Mouse (Mus musculus) megakaryocyte, adult 5-6 weeks (primary cell): ENCODE data around the gene Plcxd3. TPM values are rescaled to one million over a fixed set of nuclear protein-coding genes. Genes with fewer than 3 reads are reported as not detected.

Experiments
- ATAC-seq: 2 replicates; pipeline ENCODE4 v1.8.0; 2016; ENCODE audit warnings: mild to moderate bottlenecking, inconsistent platforms; ENCODE audit not compliant: poor library complexity, severe bottlenecking
- total RNA-seq, 2 experiments: library from RNA; stranded (forward) in 1 of 2; stranded (reverse) in 1 of 2; fragments of 153-499, 151-499 nt in 1 of 2; fragments of 221-1000, 200-1000 nt in 1 of 2; gene quantifications; 2 replicates each; pipeline versions ENCODE4 v1.2.3 to v1.2.4; 2015 to 2017

Gene Plcxd3
- total RNA-seq (2015) (not detected in 2 replicates), total RNA-seq (2017) (not detected in 2 replicates)

DNA sequence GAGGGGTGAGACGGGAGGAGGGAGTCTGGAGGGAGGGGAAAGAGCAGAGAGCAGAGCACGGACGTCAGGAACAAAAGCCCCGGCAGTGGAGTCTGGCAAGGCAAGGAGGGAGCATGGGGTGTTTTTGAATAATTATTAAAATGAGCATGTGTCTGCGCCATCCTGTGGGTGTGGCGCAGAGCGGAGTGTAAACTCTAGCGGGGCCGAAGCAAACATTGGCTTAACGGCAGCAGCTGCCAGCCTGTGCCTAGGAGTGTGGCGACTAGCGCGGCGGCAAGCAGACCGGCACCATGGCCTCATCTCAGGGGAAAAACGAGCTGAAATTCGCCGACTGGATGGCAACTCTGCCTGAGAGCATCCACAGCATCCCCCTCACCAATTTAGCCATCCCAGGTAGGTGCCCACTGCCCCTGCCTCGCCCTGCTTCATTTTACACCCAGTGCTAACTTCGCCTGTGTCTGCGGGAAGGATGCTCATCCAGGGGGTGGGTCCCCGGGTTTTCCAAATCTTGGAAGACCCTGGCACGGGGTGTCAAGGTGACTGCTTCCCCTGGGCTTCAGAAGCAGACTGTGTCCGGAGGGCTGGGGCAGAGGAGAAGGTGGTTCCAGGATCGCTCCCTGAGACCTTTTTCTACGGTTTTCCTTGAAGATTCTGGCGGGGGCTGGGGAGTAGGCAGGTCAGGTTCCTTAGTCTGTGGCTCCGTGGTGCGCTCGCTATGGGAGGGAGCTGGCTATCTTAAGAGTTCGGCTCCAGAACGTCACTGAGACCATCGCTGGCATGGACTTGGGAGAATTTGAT is at the start of gene Plcxd3:
Gene Plcxd3 (plus strand): TSS at position 69 of the 798 bp plus-strand sequence.
- no peak for ATAC-seq

DNA sequence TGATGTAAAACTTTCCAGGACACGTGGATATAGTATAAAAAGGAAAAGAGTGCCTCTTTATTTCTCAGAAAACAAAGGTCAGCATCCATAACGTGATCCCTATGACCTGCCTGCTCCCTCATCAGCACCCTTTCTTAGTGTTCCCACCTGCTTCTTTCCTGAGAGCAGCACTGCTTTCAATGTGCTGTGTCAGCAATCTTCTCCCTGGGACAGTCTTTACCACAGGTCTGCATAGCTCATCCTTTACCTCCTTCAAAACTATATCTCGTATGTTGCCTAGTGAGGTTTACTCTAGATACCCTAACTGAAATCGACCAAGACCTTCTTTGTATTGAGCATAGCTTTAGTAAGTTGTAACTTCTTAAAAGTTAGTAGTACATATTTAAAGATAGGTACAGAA is 43.4 kb upstream of the Plcxd3 start:
- ATAC-seq = no peak

- ATAC-seq = no peak
Measured at GRCm38 (mm10) chr15:4341620-4342019, 33.7 kb upstream of the Plcxd3 start.

- no peak for ATAC-seq
Measured at GRCm38 (mm10) chr15:4348816-4349553, 26.3 kb upstream of the Plcxd3 start.

DNA sequence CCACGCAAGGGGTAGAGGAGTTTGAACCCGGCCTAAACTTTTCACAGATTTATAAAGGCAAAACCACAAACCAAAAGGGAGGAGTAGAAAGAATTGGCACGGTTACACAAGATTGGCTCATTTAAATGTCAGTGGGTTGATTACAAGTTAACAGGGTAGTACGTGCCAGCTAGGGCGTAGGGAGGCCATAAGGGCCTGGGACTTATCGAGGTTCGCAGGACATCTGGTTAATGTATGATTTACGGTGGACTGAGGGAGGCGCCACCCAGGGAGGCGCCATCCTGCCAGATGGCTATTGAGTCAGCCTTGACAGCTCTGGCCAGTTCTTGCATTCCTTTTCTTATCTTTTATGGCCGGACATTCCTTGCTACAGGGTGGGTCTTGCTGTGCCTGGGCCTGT is 18.9 kb upstream of the Plcxd3 start:
- ATAC-seq = no peak

GRCm38 (mm10) chr15:4357706-4358105 is 17.6 kb upstream of the Plcxd3 start:
- ATAC-seq = no peak

DNA sequence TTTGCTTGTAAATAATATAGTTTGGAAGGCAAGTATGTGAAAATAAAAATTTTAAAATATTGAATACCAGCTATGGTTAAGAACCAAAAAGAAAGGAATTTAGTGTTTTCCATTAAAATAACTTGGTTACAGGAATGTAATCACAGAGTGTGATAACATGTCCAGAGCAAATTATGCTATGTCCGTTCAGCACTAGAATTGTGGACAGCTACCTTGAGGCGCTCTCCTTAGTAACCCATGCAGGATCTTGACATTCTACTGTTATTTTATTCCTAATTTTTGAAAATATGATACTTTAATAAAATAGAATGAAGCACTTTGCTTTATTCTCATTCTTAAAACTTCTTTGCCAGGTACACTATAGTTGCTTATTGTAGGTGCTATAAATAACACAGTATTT is 7.5 kb upstream of the Plcxd3 start:
- no peak for ATAC-seq

GRCm38 (mm10) chr15:4374453-4374990 is 769 bp upstream of the Plcxd3 start:
- no peak for ATAC-seq

DNA sequence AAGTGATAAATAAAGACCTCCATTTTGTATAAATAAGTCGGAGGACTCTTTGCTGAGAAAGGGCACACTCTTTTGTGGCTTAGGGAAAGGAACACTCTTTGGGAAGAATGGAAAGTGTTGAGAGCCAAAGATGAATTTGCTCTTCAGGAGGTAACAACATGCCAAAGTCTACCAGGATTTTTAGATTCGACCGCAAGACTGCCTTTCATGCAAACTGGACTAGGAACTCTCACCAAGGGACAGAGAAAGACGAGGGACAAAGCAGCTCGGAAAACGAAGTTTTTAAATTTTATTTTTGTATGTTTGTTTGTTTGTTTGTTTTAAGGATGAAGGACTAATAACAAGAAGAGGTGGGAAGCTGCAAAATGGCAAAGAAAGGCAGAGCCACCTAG is 264 bp upstream of the Plcxd3 start:
- no peak for ATAC-seq

DNA sequence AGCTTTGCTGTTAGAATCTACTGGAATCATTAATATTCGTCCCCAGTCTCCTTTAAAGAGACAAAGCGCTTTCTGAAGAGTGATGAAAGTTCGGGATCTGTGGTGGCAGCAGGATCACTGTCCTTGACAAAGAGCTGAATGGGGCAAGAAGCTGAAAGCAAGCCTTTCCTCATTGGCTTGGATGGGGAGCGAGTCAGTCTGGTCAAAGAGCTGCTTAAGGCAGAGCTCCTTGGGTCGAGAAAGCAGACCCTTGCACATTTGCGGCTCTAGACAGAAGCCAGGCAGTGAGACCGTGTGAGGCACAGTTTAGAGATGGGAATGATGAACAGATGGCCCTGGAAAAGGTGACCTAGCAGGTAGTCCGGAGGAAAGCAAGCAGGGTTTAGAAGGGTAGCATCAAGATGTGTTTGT is 935 bp downstream of the Plcxd3 start:
- no peak for ATAC-seq

GRCm38 (mm10) chr15:4378766-4379165 is 3.5 kb downstream of the Plcxd3 start:
- no peak for ATAC-seq

DNA sequence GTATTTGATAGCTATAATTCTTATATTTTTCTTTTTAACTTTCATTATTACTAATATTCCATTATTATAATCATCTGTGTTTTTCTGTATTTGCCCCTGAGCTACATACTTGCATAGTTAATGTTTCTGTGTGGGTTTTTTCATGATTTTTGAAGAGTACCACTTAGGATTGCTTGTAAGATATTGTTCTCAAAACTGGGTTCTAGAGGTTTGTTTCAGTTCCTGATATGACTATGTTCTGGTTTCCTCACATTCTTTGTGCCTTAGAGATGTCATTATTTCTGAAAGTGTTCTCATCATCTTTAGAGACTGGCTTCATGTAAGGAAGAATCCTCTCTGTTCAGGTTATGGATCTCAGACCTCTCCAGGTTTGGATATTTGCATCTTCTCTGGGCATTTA is 12.5 kb downstream of the Plcxd3 start:
- ATAC-seq = no peak

GRCm38 (mm10) chr15:4400096-4400495 is 24.8 kb downstream of the Plcxd3 start:
- ATAC-seq = no peak

- no peak for ATAC-seq
Measured at GRCm38 (mm10) chr15:4411333-4411732, 36.0 kb downstream of the Plcxd3 start.

DNA sequence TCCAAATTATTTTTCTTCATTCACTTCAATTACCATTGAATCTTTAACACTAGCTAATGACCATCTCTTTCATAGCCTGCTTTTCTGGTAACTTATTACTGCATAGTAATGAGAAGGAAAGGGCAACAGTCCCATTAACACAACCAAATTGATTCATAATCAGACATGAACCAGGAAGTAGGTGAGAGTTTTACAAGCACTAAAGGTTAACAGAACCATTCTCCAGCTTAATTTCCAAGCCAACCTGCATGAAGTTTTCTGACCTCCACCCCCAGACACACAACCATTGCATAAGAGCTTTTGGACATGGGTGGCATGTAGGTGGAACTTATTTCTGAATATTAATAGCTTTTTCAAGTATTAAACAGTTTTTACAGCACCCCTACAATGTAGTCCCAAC is 64.8 kb downstream of the Plcxd3 start:
- ATAC-seq = no peak

DNA sequence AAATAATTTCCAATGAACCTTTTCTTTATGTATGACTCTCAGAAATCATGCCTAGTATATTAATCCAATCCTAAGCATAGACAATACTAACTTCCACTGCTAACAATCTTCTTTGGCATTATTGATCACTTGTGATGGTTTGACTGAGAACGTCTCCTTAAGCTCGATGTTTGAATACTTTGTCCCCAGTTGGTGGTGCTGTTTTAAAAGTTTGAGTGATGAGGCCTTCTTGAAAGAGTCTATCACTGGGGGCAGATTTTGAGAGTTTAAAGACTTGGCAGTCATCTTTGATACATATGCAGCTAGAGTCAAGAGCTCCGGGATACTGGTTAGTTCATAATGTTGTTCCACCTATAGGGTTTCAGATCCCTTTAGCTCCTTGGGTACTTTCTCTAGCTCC is 120.9 kb downstream of the Plcxd3 start:
- ATAC-seq = no peak

DNA sequence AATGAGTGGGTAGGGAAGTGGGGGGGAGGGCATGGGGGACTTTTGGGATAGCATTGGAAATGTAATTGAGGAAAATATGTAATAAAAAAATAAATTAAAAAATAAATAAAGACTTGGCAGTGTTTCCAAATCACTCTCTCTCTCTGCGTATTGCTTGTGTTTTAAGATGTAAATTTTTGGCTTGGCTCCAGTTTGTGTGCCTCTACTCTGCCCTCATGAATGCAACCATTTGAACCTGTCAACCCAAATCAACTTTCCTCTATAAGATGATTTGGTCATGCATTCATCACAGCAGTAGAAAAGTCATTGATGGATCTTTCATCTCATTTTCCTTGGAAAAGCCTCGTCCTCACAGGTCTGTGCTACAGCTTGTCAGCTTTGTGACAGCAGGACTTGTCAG is 121.7 kb downstream of the Plcxd3 start:
- no peak for ATAC-seq

DNA sequence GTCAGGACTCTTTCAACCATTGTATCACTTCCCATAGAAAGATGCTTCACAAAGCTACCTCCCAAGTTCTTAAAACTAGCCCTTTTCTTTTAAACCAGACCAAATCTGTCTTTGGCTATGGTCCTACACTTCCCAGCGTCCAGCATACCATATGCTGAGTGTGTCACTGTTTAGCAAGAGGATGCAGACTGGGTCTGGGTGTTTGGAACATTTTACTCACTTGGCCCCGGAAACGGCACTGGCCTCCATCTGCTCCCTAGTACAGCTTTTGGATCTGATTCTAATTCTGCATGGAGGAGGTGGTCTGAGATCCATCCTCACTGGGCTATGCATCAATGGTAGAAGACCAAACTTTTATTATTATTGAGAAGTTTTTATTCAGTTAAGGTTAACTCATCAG is 122.7 kb downstream of the Plcxd3 start:
- no peak for ATAC-seq

DNA sequence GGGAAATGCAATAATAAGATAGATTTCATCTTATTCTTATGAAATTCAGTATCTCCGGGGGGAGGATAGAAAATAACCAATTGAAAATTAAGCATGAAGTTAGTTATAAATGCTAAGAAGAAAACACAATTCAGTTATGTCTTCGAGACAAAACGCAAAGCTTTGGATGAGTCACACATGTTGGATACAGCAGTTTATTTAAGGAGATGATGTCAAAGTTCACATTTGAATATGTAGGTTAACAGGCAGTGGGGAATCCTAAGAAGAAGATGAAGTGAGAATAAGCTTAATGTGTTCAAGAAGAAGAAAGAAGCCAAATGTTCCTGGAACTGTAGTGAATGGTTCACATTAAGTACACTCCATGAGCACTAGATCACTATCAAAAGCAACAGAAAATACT is 128.1 kb downstream of the Plcxd3 start:
- ATAC-seq = no peak

GRCm38 (mm10) chr15:4503826-4504225 is 128.5 kb downstream of the Plcxd3 start:
- no peak for ATAC-seq

- ATAC-seq = no peak
Measured at GRCm38 (mm10) chr15:4514724-4515123, 139.4 kb downstream of the Plcxd3 start.

GRCm38 (mm10) chr15:4524598-4524997 is 149.3 kb downstream of the Plcxd3 start:
- no peak for ATAC-seq
